Mouse (Mus musculus): Measurements from ENCODE around the gene Cap2. TPM values are rescaled to one million over a fixed set of nuclear protein-coding genes. Genes with fewer than 3 reads are reported as not detected.

Gene Cap2
- total RNA-seq (2023), result 3.9 TPM

GRCm38 (mm10) chr13:46501800-46502389 lies at the start of gene Cap2:
Gene Cap2 (plus strand): TSS chr13:46501848.

GRCm38 (mm10) chr13:46669048-46669619 lies 167.5 kb downstream of the Cap2 start, which contains the start of gene Fam8a1:
Gene Fam8a1 (plus strand): TSS chr13:46669522.

Other genes starting within 250 kb of the Cap2 start
- gene Stmnd1, start 228.1 kb upstream of the Cap2 start, total RNA-seq (2023), result not detected
- 0.21 TPM for gene Rbm24, start 83.4 kb upstream of the Cap2 start, total RNA-seq (2023)
- gene Fam8a1, start 167.7 kb downstream of the Cap2 start, total RNA-seq (2023), result 22.3 TPM
- gene Nup153, start 226.1 kb downstream of the Cap2 start, total RNA-seq (2023), result 370 TPM

Data from CD8-positive naive resting alpha-beta T cell, adult 57 days (primary cell).